Mouse (Mus musculus) E14TG2a.4 (cell line): ENCODE results near the gene Mvk.

ENCODE experiments used
- CTCF ChIP-seq: conservative IDR thresholded peaks from 2 replicates; pipeline ENCODE4 v1.5.1; 2014; ENCODE audit warnings: low read length
- NANOG ChIP-seq: IDR thresholded peaks from 2 replicates; pipeline ENCODE4 v1.6.1; 2014; ENCODE audit warnings: borderline replicate concordance, low read length, mixed read lengths

- TF ChIP-seq CTCF (no peak), NANOG (no peak)
Observed at GRCm38 (mm10) chr5:114467019-114467418, 22.9 kb downstream of the Mvk start.
